Mouse (Mus musculus) heart, postnatal 10 days (tissue): ENCODE data around the gene Olfr510. TPM values are rescaled to one million over a fixed set of nuclear protein-coding genes. Genes with fewer than 3 reads are reported as not detected.
"Not testable (repeated sequence)": the region's sequence is repeated elsewhere in the genome, so short reads cannot be mapped to it uniquely, and the experiment has no call there.

Experiments
- DNase-seq, 2 experiments: peaks; one replicate each; pipeline ENCODE4 v3.0.0; 2021
- intact Hi-C: fragments of 180-260 bp; cut with DNase I; formaldehyde crosslinking; loops from one replicate; pipeline ENCODE4 v1.15.1; 2025
- total RNA-seq, 2 experiments: library from RNA; stranded (reverse); gene quantifications; 2 replicates each; pipeline ENCODE4 v1.2.3; 2021

The Olfr510 gene
- not detected for total RNA-seq

DNA sequence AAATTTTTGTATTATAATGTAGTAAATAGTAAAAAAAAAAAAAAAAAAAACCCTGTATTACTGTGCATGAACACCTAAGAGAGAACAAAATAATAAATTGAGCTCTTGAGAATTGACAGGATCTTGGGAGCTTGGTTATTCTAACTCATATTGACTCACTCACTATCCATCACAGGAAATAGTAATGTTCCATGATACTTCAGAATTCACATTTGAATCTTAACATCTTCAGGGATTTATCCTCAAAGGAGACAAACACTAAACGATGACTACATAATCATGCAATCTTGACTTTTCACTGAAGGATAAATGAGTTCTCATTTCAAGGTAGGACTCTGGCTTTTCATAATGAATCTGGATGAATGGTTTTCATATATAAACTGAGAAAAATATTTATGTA, at the start of gene Olfr510:
Gene Olfr510, plus strand, starts transcription at position 301 of the 400 bp plus-strand sequence.
- DNase-seq = no peak
- intact Hi-C loops = no loop called here

- DNase-seq, intact Hi-C loops: not testable (repeated sequence)
Observed at GRCm38 (mm10) chr7:108616781-108617180, 49.4 kb upstream of the Olfr510 start.

GRCm38 (mm10) chr7:108621514-108621913, 44.7 kb upstream of the Olfr510 start, which contains the start of gene Olfr507:
Gene Olfr507, plus strand, starts transcription at chr7:108621814.
- intact Hi-C loops = no loop called here
- no peak for DNase-seq

GRCm38 (mm10) chr7:108629694-108630093, 36.5 kb upstream of the Olfr510 start, which contains the start of gene Olfr508:
Gene Olfr508, plus strand, starts transcription at chr7:108629994.
- intact Hi-C loops = no loop called here
- no peak for DNase-seq

DNA sequence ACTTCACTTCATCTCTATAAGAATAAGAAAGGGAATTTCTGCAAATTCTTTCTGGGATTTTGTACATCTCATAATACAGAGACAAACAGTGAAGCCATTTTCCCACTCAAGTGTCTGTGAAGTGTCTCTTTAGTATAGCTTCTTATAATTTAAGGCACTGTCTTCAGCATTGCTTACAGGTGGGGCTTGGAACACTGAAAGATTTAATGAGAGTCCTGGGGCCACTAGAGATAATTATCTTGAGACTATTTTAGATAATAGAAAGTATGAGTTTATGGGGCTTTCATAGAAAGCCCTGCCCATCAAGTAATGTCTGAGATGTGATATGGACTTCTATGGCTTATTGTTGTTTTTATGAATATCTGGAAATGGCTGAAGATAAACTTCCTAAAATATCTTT, 14.4 kb upstream of the Olfr510 start, which contains the start of gene Olfr509:
Gene Olfr509, minus strand, starts transcription at position 101 of the 400 bp plus-strand sequence.
- no peak for DNase-seq
- intact Hi-C loops = no loop called here

GRCm38 (mm10) chr7:108662419-108662818, 3.8 kb upstream of the Olfr510 start:
- intact Hi-C loops = no loop called here
- no peak for DNase-seq

- DNase-seq = no peak
- intact Hi-C loops = no loop called here
Observed at GRCm38 (mm10) chr7:108671058-108671457, 4.8 kb downstream of the Olfr510 start.

- intact Hi-C loops = no loop called here
Observed at GRCm38 (mm10) chr7:108678886-108679285, 12.7 kb downstream of the Olfr510 start.

GRCm38 (mm10) chr7:108713020-108713419, 46.8 kb downstream of the Olfr510 start, which contains the start of gene Olfr512:
Gene Olfr512, plus strand, starts transcription at chr7:108713320.
- intact Hi-C loops = no loop called here
- no peak for DNase-seq

More at GRCm38 (mm10) chr7:108678886-108679285, 12.7 kb downstream of the Olfr510 start:
- no peak for DNase-seq

Other genes with a start within 250 kb of the Olfr510 start
- gene Olfr497, start 246.0 kb upstream of the Olfr510 start, total RNA-seq = not detected
- not detected for gene Olfr498, start 201.1 kb upstream of the Olfr510 start, total RNA-seq
- gene Olfr502, start 141.4 kb upstream of the Olfr510 start, total RNA-seq = not detected
- not detected for gene Olfr503, start 121.9 kb upstream of the Olfr510 start, total RNA-seq
- gene Olfr504, start 100.6 kb upstream of the Olfr510 start, total RNA-seq = not detected
- not detected for gene Olfr506, start 55.6 kb upstream of the Olfr510 start, total RNA-seq
- gene Olfr507, start 44.6 kb upstream of the Olfr510 start, total RNA-seq = not detected
- gene Olfr508, start 36.4 kb upstream of the Olfr510 start, total RNA-seq = not detected
- gene Olfr509, start 14.5 kb upstream of the Olfr510 start, total RNA-seq = not detected
- not detected for gene Olfr512, start 46.9 kb downstream of the Olfr510 start, total RNA-seq
- gene Olfr513, start 84.6 kb downstream of the Olfr510 start, total RNA-seq = not detected
- gene Olfr514, start 159.6 kb downstream of the Olfr510 start, total RNA-seq = not detected
- gene Olfr516, start 184.1 kb downstream of the Olfr510 start, total RNA-seq = not detected
- not detected for gene Olfr517, start 206.0 kb downstream of the Olfr510 start, total RNA-seq
- not detected for gene Olfr518, start 218.6 kb downstream of the Olfr510 start, total RNA-seq
- not detected for gene Olfr519, start 228.0 kb downstream of the Olfr510 start, total RNA-seq